ENCODE assay signal across 8 mouse cellular contexts in genomic region chr14:77141324-77142282, GRCm38 (mm10). TPM values are rescaled to one million over a fixed set of nuclear protein-coding genes. Genes with fewer than 3 reads are reported as not detected.
A peak's percentile ranks its signal among the peaks of the same experiment; 100 is the strongest.
DNase-seq lines count a peak whose midpoint lies in the region; ATAC-seq and TF ChIP-seq lines count a peak whose summit lies in the region.
"Had no signal": no experiment of that assay in that cellular context is flagged by ENCODE, and none has a peak within 500 bp of the region (broad histone marks: within the 10 kb centered on the region; RNA-seq: fewer than 3 reads in every experiment).

No protein-coding gene starts in this region.

- no peak overlapping the region for H3K9ac ChIP-seq in MEL (ENCODE audit: control insufficient read depth, low read depth, low read length, poor library complexity, severe bottlenecking)
- no peak overlapping the region for H3K9ac ChIP-seq in forebrain, embryonic 12.5 days

- H3K4me3 ChIP-seq in MEL (ENCODE audit: control insufficient read depth in 1 of 2, insufficient read depth in 1 of 2, low read depth in 2 of 2, low read length in 2 of 2), result no peak overlapping the region
- no peak overlapping the region for H3K4me3 ChIP-seq in forebrain, embryonic 12.5 days (replicated peaks)
- H3K4me3 ChIP-seq in megakaryocyte, embryonic 14.5 days (replicated peaks), result peak overlapping the region; percentile 50

- H3K4me2 ChIP-seq in forebrain, embryonic 12.5 days, result no peak overlapping the region

- 32% methylated on average over 17 of the region's 17 CpGs for WGBS in forebrain, embryonic 12.5 days

- no peaks in the 10 kb centered on the region for H3K79me2 ChIP-seq in MEL (ENCODE audit: control insufficient read depth, insufficient read depth, low read length, poor library complexity)

- no peaks in the 10 kb centered on the region for H3K4me1 ChIP-seq in MEL (ENCODE audit: control insufficient read depth in 1 of 2, insufficient read depth in 2 of 2, low read length in 2 of 2)
- H3K4me1 ChIP-seq in forebrain, embryonic 12.5 days, result peaks cover 9% of the 10 kb centered on the region
- peaks cover 14% of the 10 kb centered on the region for H3K4me1 ChIP-seq in megakaryocyte, embryonic 14.5 days

- no peak overlapping the region for H3K27ac ChIP-seq in MEL (ENCODE audit: control insufficient read depth, low read depth, low read length)
- H3K27ac ChIP-seq in forebrain, embryonic 12.5 days, result no peak overlapping the region
- H3K27ac ChIP-seq: macrophage had no signal

- peak; percentile 39 to 75 (median 54); a peak in 5 of 6 replicates for TF ChIP-seq CTCF in MEL (IDR thresholded peaks at IDR 0.05 in 2 of 3, conservative IDR thresholded peaks at IDR 0.05 in 1 of 3; ENCODE audit: control insufficient read depth in 1 of 3, insufficient read depth in 1 of 3, low read depth in 2 of 3, low read length in 3 of 3, poor library complexity in 1 of 3, severe bottlenecking in 1 of 3)

- DNase-seq in MEL (ENCODE audit: low read depth, low spot score), result peak; percentile 80
- peak; percentile 76 for DNase-seq in brain, embryonic 18.5 days (ENCODE audit: low read depth, low spot score)
- peak; percentile 64 to 79 for DNase-seq in heart, postnatal 36 days
- peak; percentile 58 to 81 for DNase-seq in layer of hippocampus, adult 8-10 months (ENCODE audit: low spot score in 2 of 2)
- peak; percentile 61 to 63 for DNase-seq in right cerebral cortex, postnatal 36 days (ENCODE audit: low spot score in 2 of 2)

- no peaks in the 10 kb centered on the region for H3K9me3 ChIP-seq in MEL (replicated peaks; ENCODE audit: insufficient read depth, low read length)
- H3K9me3 ChIP-seq in forebrain, embryonic 12.5 days, result no peaks in the 10 kb centered on the region
- H3K9me3 ChIP-seq in megakaryocyte, embryonic 14.5 days, result no peaks in the 10 kb centered on the region

- peak; percentile 80 for TF ChIP-seq RAD21 in MEL (IDR thresholded peaks at IDR 0.05; ENCODE audit: low read depth, low read length)

- H3K36me3 ChIP-seq in MEL (ENCODE audit: control insufficient read depth in 1 of 2, insufficient read depth in 2 of 2, low read length in 2 of 2), result no peaks in the 10 kb centered on the region
- no peaks in the 10 kb centered on the region for H3K36me3 ChIP-seq in forebrain, embryonic 12.5 days (replicated peaks)
- H3K36me3 ChIP-seq in megakaryocyte, embryonic 14.5 days (replicated peaks; ENCODE audit: low read length), result no peaks in the 10 kb centered on the region

- intact Hi-C loops in heart, postnatal 36 days (cut with DNase I), result loop anchor here (1.0 to 5.0 kb wide), 6 partner anchors 346 to 1146 kb away; no protein-coding TSS in a partner anchor

- no peaks in the 10 kb centered on the region for H3K27me3 ChIP-seq in MEL (ENCODE audit: control insufficient read depth in 1 of 2, insufficient read depth in 2 of 2, low read length in 2 of 2)
- peaks cover 14% of the 10 kb centered on the region; the same call in 1 of the 2 replicates for H3K27me3 ChIP-seq in forebrain, embryonic 12.5 days
- H3K27me3 ChIP-seq in megakaryocyte, embryonic 14.5 days (replicated peaks), result peaks cover 14% of the 10 kb centered on the region

- TF ChIP-seq POLR2A in MEL (IDR thresholded peaks at IDR 0.05; ENCODE audit: control insufficient read depth in 1 of 2, insufficient read depth in 1 of 2, low read depth in 1 of 2, low read length in 2 of 2, poor library complexity in 1 of 2), result no peak

- no peak for TF ChIP-seq EP300 in MEL (IDR thresholded peaks at IDR 0.05; ENCODE audit: low read depth in 1 of 2, low read length in 2 of 2)

- peak; percentile 87 for ATAC-seq in forebrain, embryonic 12.5 days (ENCODE audit: low FRiP score)

TF ChIP-seq in MEL, 35 proteins besides CTCF, POLR2A, EP300 and RAD21:
- peak; percentile 71 for TF ChIP-seq SMC3 (IDR thresholded peaks at IDR 0.05; ENCODE audit: low read depth, low read length)
- no peak for TF ChIP-seq ZNF384 (IDR thresholded peaks at IDR 0.05; ENCODE audit: low read depth, low read length)
- TF ChIP-seq ZC3H11A (IDR thresholded peaks at IDR 0.05; ENCODE audit: low read depth, low read length), result peak; percentile 48; the same call in 1 of the 2 replicates

RNA-seq across cellular contexts. Expression of gene Enox1, which starts 15.0 kb away (rescaled TPM):
- total RNA-seq in MEL (2012; rRNA removed), result not detected in 2 replicates
- polyA plus RNA-seq in MEL (2012; ENCODE audit: insufficient read depth in 1 of 2, insufficient read length in 2 of 2, low read depth in 1 of 2, low replicate concordance in 2 of 2, missing spikeins in 1 of 2), result not detected
- 33.5 and 36.5 TPM in 2 replicates for polyA plus RNA-seq in forebrain, embryonic 12.5 days (2016; fragmentation: Nextera tagmentation; extraction: Ambion mirVana)
- total RNA-seq in heart, postnatal 36 days (2021), result 1 to 10 TPM in 1 of 2 experiments, under 1 TPM in 1; 0.94 to 1.0 TPM
- 10 to 100 TPM; 52.2 to 66.6 (median 56.4) TPM for total RNA-seq in layer of hippocampus, adult 8-10 months (2022)
- polyA plus RNA-seq in megakaryocyte, embryonic 14.5 days (2012; ENCODE audit: insufficient read depth, low replicate concordance), result 0.13 TPM in 1 of 2 replicates, not detected in the other
- polyA plus RNA-seq: macrophage had no signal

Comparison
In these comparisons a context has a peak if more than half of its experiments do, and no peak if none do; other contexts are left out.
1. RNA of gene Enox1, which starts 15.0 kb away (total RNA-seq): 52.2 to 66.6 TPM in layer of hippocampus, adult 8-10 months; 0.94 to 1.0 TPM in heart, postnatal 36 days and not detected in MEL; every median in the first group is over 10 times any median in the second.
2. Peak in every context shown above with its lines, with median percentiles within 50 percentile points of each other: DNase-seq.